Mouse (Mus musculus) megakaryocyte, embryonic 14.5 days (primary cell): ENCODE measurements around the gene Omp.

ENCODE experiments used
- FLI1 ChIP-seq: IDR thresholded peaks from 2 replicates; pipeline ENCODE4 v1.6.1; 2012; ENCODE audit warnings: low read length, inconsistent platforms, mixed read lengths
- GATA1 ChIP-seq: IDR thresholded peaks from 3 replicates; pipeline ENCODE4 v1.6.1; 2012; ENCODE audit warnings: mixed read lengths, low read length, inconsistent platforms, borderline replicate concordance

DNA sequence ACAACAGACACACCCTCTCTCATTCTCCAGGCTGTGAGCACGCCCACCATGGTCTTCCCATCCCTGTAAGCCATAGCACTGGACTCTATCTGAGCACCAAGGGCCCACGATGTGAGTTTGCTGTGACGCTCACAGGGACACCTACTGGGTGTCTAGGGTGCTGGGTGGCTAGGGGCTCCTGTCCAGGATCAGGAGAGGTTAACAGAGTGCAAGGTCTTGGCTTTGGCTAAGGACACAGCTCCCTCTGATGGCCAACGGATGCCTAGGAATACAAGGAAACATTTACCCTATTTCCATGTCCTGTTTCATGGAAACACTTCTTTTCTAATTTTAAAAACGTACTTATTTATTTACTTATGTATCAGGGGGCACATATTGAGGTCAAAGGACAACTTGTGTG, 5.2 kb upstream of the Omp start:
- TF ChIP-seq FLI1 (no peak), GATA1 (no peak)
